Mouse (Mus musculus): ENCODE measurements around the gene Parg.
A peak's percentile ranks its signal among the peaks of the same experiment; 100 is the strongest.
"Not testable (repeated sequence)": the region's sequence is repeated elsewhere in the genome, so short reads cannot be mapped to it uniquely, and the experiment has no call there.

The Parg gene

GRCm38 (mm10) chr14:32201791-32202451 lies at the start of gene Parg, which contains the start of gene Timm23:
Gene Parg, plus strand, starts transcription at chr14:32201949.
Gene Timm23, minus strand, starts transcription at chr14:32201898.
- peak; percentile 89 to 90 for DNase-seq

DNA sequence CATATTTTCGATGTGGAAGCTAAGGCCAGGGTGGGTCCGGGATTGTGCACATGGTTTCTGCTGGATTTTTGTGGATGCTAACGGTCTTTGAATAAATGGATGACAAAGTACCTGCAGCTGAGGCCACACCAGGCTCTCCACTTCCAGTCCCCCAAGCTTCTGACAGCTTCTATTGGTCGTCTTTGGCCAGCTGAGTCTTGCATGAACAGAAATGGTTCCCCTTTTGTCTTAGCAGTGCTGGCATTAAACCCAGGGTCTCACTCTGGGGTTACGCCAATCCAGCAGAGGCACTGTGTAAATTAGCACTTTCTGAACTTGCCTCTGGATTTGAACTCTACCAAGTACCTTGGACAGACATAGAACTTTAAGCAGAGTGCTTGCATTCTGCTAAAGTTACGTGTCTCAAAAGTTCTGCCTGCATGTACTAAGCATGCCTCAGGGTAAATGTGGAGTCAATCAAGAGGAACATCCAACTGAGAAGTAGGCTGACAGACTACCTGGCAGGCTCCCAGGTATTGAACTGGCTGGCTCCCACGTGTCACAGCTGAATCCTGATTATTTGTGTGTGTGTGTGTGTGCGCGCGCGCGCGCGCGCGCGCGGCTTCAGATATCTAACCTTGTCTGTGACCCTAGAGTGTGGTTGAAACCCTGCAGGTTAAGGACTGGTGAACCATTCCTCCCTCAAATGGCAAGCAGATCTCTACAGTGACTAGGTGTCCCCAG lies 49.3 kb upstream of the Parg start:
- no peak for DNase-seq

- no peak for DNase-seq
Measured at GRCm38 (mm10) chr14:32153156-32153555, 48.6 kb upstream of the Parg start.

GRCm38 (mm10) chr14:32154758-32155157 lies 47.0 kb upstream of the Parg start:
- DNase-seq, result no peak

DNA sequence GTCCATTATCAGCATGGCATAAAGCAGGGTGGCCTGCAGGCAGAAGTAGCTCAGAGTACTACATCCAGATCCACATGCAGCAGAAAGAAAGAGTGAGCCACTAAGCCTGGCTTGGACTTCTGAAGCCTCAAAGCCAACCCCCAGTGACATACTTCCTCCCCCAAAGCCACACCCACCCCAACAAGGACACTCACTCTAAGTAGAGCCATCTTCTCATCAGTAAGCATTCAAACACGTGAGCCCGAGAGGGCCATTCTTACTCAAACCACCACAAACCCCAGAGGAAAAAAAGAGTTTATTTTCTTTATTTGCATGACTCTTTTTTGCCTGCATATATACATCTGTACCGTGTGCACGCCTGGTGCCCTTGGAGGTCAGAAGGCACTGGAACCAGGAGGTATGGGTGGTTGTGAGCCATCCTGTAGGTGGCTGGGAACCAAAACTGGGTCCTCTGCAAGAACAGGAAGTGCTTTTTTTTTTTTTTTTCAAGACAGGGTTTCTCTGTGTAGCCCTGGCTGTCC lies 42.5 kb upstream of the Parg start:
- peak in 1 of 2 experiments; percentile 11 for DNase-seq

GRCm38 (mm10) chr14:32159690-32160246 lies 42.0 kb upstream of the Parg start, which contains the start of gene Ncoa4:
Gene Ncoa4, plus strand, starts transcription at chr14:32159865.
- DNase-seq, result peak; percentile 98 to 99

GRCm38 (mm10) chr14:32160563-32160962 lies 41.2 kb upstream of the Parg start:
- no peak for DNase-seq

- DNase-seq, result no peak
Measured at GRCm38 (mm10) chr14:32161090-32161885, 40.5 kb upstream of the Parg start.

GRCm38 (mm10) chr14:32162231-32162630 lies 39.5 kb upstream of the Parg start:
- no peak for DNase-seq

DNA sequence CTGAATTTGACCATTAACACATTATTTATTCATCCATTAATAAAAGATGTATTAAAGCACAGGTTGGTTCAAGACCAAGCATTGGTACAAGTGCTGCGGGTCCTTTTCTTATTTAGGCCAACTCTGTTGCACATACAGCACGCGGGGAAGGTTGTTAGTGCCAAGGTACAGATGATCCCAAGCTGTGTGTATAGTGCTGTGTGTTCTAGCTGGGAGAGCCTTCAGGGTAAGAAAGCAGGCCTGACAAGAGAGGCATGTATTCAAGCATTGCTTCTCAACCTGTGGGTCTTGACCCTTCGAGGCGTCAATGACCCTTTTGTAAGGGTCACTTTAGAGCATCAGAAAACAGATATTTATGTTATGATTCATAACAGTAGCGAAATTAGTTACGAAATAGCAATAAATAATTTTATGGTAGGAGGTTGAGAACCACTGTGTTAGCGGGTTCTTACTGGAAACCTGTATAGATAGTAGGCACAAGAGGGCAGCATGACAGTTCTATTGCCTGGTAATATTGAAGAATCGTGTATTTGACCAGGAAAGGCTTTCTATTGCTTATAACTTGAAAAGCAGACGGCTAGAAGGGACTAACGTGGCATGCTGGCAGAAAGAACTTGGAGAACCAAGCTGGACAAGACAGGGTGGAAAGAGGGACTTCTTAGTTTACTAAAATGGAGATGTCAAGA lies 38.4 kb upstream of the Parg start:
- no peak for DNase-seq

GRCm38 (mm10) chr14:32164173-32165051 lies 37.3 kb upstream of the Parg start:
- DNase-seq, result no peak

DNA sequence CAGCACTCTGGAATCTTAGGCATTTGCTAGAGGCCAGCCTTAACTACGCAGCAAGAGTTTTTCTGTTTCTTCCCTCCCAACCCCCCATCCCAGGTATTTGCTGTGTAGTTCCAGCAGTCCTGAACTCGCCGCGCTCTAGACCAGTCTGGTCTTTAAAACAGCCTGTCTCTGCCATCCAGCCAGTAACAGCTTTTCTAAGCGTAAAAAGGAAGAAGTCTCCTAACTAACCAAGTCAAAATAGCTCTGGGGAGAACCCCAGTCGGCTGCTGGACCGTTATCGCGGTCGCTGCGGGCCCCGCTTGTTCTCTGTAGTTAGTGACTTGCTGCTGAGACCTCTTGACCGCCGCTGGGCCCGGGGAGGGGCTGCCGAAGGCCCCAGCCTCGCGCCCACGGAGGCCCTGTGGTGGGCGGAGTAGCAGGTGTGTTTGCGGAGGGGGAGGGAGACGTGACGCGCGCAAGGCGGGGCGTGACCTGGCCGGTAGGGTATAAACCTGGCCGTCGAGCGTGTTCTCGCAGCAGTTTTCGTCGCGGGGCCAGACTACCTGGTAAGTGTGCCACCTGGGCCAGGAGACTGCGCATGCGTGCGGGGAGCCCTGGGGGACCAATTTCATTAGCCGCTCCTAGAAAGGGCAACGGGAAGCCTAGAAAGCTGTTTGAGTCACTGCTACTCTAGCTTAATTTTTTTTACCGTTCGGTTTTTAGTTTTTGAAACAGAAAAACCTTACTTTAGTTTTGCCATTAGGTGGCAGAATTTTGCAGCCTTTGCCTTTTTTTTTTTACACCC lies 36.3 kb upstream of the Parg start:
- peak; percentile 88 to 91 for DNase-seq

DNA sequence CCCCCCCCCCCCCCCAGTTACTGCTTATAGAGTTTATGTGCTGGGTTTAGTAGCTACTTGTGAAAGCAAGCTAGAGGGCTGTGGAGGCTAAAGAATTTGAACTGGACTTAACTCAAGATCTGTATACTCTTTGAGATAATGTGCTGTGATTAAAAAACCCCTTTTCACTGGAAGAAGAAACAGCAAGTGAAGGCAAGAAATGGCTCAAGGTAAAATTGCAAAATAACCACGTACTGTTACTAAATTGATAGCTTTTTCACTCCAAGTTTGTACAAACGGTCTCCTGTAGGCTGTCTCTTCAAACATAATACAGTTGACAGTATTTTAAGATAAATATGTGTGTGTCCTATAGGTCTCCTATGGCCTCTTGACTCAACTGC lies 35.7 kb upstream of the Parg start:
- DNase-seq, result no peak

DNA sequence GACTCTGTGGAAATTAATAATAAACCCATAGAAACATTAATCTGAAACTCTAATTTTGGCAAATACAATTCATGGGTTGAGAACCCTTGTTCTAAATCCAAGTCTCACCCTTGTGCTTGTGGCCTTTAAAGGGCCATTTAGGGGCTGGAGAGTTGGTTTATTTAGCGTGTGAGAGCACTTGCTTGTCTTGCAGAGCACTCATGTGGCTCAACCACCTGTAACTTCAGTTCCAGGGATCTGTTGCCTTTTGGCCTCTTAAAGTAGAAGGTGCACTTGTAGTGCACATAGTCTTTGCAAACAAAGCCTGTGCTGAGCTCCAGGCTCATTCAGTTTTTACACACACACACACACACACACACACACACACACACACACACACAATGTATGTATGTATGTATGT lies 34.9 kb upstream of the Parg start:
- no peak for DNase-seq

GRCm38 (mm10) chr14:32167326-32167725 lies 34.4 kb upstream of the Parg start:
- no peak for DNase-seq

GRCm38 (mm10) chr14:32168653-32169231 lies 33.0 kb upstream of the Parg start:
- DNase-seq, result no peak

DNA sequence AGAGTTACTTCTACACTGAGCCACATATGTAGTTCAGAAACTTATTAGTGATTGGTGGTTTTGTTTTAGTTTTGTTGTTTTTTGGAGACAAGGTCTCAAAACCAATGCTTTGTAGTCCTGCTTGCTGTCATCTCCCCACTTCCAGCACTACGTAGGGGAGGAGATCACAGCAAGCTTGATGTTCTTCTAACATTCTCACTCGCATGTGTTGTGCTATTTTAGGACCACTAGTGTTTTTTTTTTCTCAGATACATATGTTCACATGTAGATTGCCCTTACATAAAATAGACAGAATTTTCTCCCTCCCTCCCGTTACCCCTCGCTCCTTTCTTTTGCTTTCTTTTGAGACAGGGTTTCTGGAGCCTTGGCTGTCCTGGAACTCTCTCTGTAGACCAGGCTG lies 31.6 kb upstream of the Parg start:
- no peak for DNase-seq

GRCm38 (mm10) chr14:32175310-32175709 lies 26.4 kb upstream of the Parg start:
- DNase-seq, result no peak

DNA sequence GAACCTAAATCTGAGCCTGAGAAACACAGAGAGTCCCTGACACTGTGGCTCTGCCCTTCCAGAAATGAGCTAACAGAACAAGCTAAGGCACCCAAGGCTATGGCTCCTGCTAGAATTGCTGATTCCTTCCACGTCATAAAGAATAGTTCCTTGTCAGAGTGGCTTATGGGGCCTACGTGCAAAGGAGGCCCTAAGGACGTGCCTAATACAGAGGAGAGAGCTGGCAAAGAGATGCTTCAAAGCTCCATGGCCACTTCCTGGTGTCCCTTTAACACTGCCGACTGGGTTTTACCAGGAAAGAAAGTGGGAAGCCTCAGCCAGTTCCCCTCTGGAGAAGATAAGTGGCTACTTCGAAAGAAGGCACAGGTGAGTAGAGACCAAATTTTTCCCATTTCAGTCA lies 25.2 kb upstream of the Parg start:
- not testable (repeated sequence) for DNase-seq

Data from cerebellum, postnatal 36 days (tissue).